Mouse (Mus musculus): ENCODE data around the gene Hhipl1. TPM values are rescaled to one million over a fixed set of nuclear protein-coding genes. Genes with fewer than 3 reads are reported as not detected.
A peak's percentile ranks its signal among the peaks of the same experiment; 100 is the strongest.

Hhipl1 gene
- polyA plus RNA-seq, 1 experiment = 1.8 TPM

GRCm38 (mm10) chr12:108312432-108312851 lies 6.4 kb downstream of the Hhipl1 start:
- no peak for DNase-seq (ENCODE audit: low read depth in 1 of 2, low spot score in 2 of 2)
- no peaks in the 10 kb centered on the region for H3K36me3 ChIP-seq (ENCODE audit: control insufficient read depth, insufficient read depth, low read length)
- 69% methylated on average over 6 of the region's 6 CpGs for WGBS
- no peak overlapping the region for H3K4me3 ChIP-seq (ENCODE audit: extremely low read depth, insufficient read depth, insufficient read length)
- peak overlapping the region; percentile 19; the same call in 1 of the 2 replicates for H3K27ac ChIP-seq (ENCODE audit: insufficient read depth, low read length)
- H3K27me3 ChIP-seq (ENCODE audit: control insufficient read depth, insufficient read depth, low read length) = no peaks in the 10 kb centered on the region
- TF ChIP-seq CTCF (IDR thresholded peaks at IDR 0.05; ENCODE audit: extremely low read depth, insufficient read depth, insufficient read length, insufficient replicate concordance) (no peak), POLR2A (IDR thresholded peaks at IDR 0.05; ENCODE audit: low read depth, low read length) (no peak)
- H3K4me1 ChIP-seq (ENCODE audit: control insufficient read depth, insufficient read depth, insufficient read length) = no peaks in the 10 kb centered on the region

GRCm38 (mm10) chr12:108313244-108313772 lies 7.2 kb downstream of the Hhipl1 start:
- TF ChIP-seq POLR2A (IDR thresholded peaks at IDR 0.05; ENCODE audit: low read depth, low read length) (no peak), CTCF (IDR thresholded peaks at IDR 0.05; ENCODE audit: extremely low read depth, insufficient read depth, insufficient read length, insufficient replicate concordance) (no peak)
- 82% methylated on average over 1 of the region's 1 CpGs for WGBS
- DNase-seq (ENCODE audit: low read depth in 1 of 2, low spot score in 2 of 2) = no peak
- no peak overlapping the region for H3K27ac ChIP-seq (ENCODE audit: insufficient read depth, low read length)
- no peaks in the 10 kb centered on the region for H3K4me1 ChIP-seq (ENCODE audit: control insufficient read depth, insufficient read depth, insufficient read length)
- H3K4me3 ChIP-seq (ENCODE audit: extremely low read depth, insufficient read depth, insufficient read length) = no peak overlapping the region
- peaks cover 4% of the 10 kb centered on the region; the same call in 1 of the 2 replicates for H3K27me3 ChIP-seq (ENCODE audit: control insufficient read depth, insufficient read depth, low read length)
- no peaks in the 10 kb centered on the region for H3K36me3 ChIP-seq (ENCODE audit: control insufficient read depth, insufficient read depth, low read length)

- DNase-seq (ENCODE audit: low read depth in 1 of 2, low spot score in 2 of 2) = no peak
- 44% methylated on average over 10 of the region's 10 CpGs for WGBS
These were observed 9.7 kb downstream of the Hhipl1 start for GRCm38 (mm10) chr12:108315818-108316217.

GRCm38 (mm10) chr12:108316655-108317054 lies 10.6 kb downstream of the Hhipl1 start:
- Histone ChIP-seq H3K4me3 (ENCODE audit: extremely low read depth, insufficient read depth, insufficient read length) (no peak overlapping the region), H3K36me3 (ENCODE audit: control insufficient read depth, insufficient read depth, low read length) (no peaks in the 10 kb centered on the region), H3K27ac (ENCODE audit: insufficient read depth, low read length) (no peak overlapping the region), H3K27me3 (ENCODE audit: control insufficient read depth, insufficient read depth, low read length) (peaks cover 4% of the 10 kb centered on the region; the same call in 1 of the 2 replicates), H3K4me1 (ENCODE audit: control insufficient read depth, insufficient read depth, insufficient read length) (no peaks in the 10 kb centered on the region)
- TF ChIP-seq CTCF (IDR thresholded peaks at IDR 0.05; ENCODE audit: extremely low read depth, insufficient read depth, insufficient read length, insufficient replicate concordance) = no peak
- TF ChIP-seq POLR2A (IDR thresholded peaks at IDR 0.05; ENCODE audit: low read depth, low read length) = no peak
- DNase-seq (ENCODE audit: low read depth in 1 of 2, low spot score in 2 of 2) = no peak
- WGBS = 40% methylated on average over 6 of the region's 6 CpGs

More at GRCm38 (mm10) chr12:108315818-108316217, 9.7 kb downstream of the Hhipl1 start:
- Histone ChIP-seq H3K27me3 (ENCODE audit: control insufficient read depth, insufficient read depth, low read length) (peaks cover 4% of the 10 kb centered on the region; the same call in 1 of the 2 replicates), H3K36me3 (ENCODE audit: control insufficient read depth, insufficient read depth, low read length) (no peaks in the 10 kb centered on the region), H3K4me1 (ENCODE audit: control insufficient read depth, insufficient read depth, insufficient read length) (no peaks in the 10 kb centered on the region), H3K27ac (ENCODE audit: insufficient read depth, low read length) (no peak overlapping the region), H3K4me3 (ENCODE audit: extremely low read depth, insufficient read depth, insufficient read length) (no peak overlapping the region)
- TF ChIP-seq POLR2A (IDR thresholded peaks at IDR 0.05; ENCODE audit: low read depth, low read length) = no peak
- no peak for TF ChIP-seq CTCF (IDR thresholded peaks at IDR 0.05; ENCODE audit: extremely low read depth, insufficient read depth, insufficient read length, insufficient replicate concordance)

GRCm38 (mm10) chr12:108317201-108317738 lies 11.2 kb downstream of the Hhipl1 start:
- H3K4me3 ChIP-seq (ENCODE audit: extremely low read depth, insufficient read depth, insufficient read length) = no peak overlapping the region
- peaks cover 4% of the 10 kb centered on the region; the same call in 1 of the 2 replicates for H3K27me3 ChIP-seq (ENCODE audit: control insufficient read depth, insufficient read depth, low read length)
- WGBS = 8% methylated on average over 9 of the region's 9 CpGs
- no peaks in the 10 kb centered on the region for H3K36me3 ChIP-seq (ENCODE audit: control insufficient read depth, insufficient read depth, low read length)
- TF ChIP-seq POLR2A (IDR thresholded peaks at IDR 0.05; ENCODE audit: low read depth, low read length) (no peak), CTCF (IDR thresholded peaks at IDR 0.05; ENCODE audit: extremely low read depth, insufficient read depth, insufficient read length, insufficient replicate concordance) (no peak)
- DNase-seq (ENCODE audit: low read depth in 1 of 2, low spot score in 2 of 2) = no peak
- no peaks in the 10 kb centered on the region for H3K4me1 ChIP-seq (ENCODE audit: control insufficient read depth, insufficient read depth, insufficient read length)
- no peak overlapping the region for H3K27ac ChIP-seq (ENCODE audit: insufficient read depth, low read length)

- no peak overlapping the region for H3K27ac ChIP-seq (ENCODE audit: insufficient read depth, low read length)
- H3K4me3 ChIP-seq (ENCODE audit: extremely low read depth, insufficient read depth, insufficient read length) = no peak overlapping the region
- DNase-seq (ENCODE audit: low read depth in 1 of 2, low spot score in 2 of 2) = no peak
- H3K4me1 ChIP-seq (ENCODE audit: control insufficient read depth, insufficient read depth, insufficient read length) = no peaks in the 10 kb centered on the region
- no peaks in the 10 kb centered on the region for H3K36me3 ChIP-seq (ENCODE audit: control insufficient read depth, insufficient read depth, low read length)
- H3K27me3 ChIP-seq (ENCODE audit: control insufficient read depth, insufficient read depth, low read length) = peaks cover 4% of the 10 kb centered on the region; the same call in 1 of the 2 replicates
- no peak for TF ChIP-seq POLR2A (IDR thresholded peaks at IDR 0.05; ENCODE audit: low read depth, low read length)
- TF ChIP-seq CTCF (IDR thresholded peaks at IDR 0.05; ENCODE audit: extremely low read depth, insufficient read depth, insufficient read length, insufficient replicate concordance) = no peak
- WGBS = 20% methylated on average over 18 of the region's 18 CpGs
These were observed 11.9 kb downstream of the Hhipl1 start for GRCm38 (mm10) chr12:108317826-108318430.

- Histone ChIP-seq H3K36me3 (ENCODE audit: control insufficient read depth, insufficient read depth, low read length) (no peaks in the 10 kb centered on the region), H3K27ac (ENCODE audit: insufficient read depth, low read length) (no peak overlapping the region), H3K4me1 (ENCODE audit: control insufficient read depth, insufficient read depth, insufficient read length) (no peaks in the 10 kb centered on the region), H3K27me3 (ENCODE audit: control insufficient read depth, insufficient read depth, low read length) (peaks cover 4% of the 10 kb centered on the region; the same call in 1 of the 2 replicates), H3K4me3 (ENCODE audit: extremely low read depth, insufficient read depth, insufficient read length) (no peak overlapping the region)
- WGBS = 19% methylated on average over 37 of the region's 37 CpGs
- no peak for TF ChIP-seq POLR2A (IDR thresholded peaks at IDR 0.05; ENCODE audit: low read depth, low read length)
- TF ChIP-seq CTCF (IDR thresholded peaks at IDR 0.05; ENCODE audit: extremely low read depth, insufficient read depth, insufficient read length, insufficient replicate concordance) = no peak
- no peak for DNase-seq (ENCODE audit: low read depth in 1 of 2, low spot score in 2 of 2)
These were observed 12.4 kb downstream of the Hhipl1 start for GRCm38 (mm10) chr12:108318499-108318898.

Data from spleen, adult 2 months (tissue).